Mouse (Mus musculus) limb, embryonic 12.5 days (tissue): Measurements from ENCODE around the gene Ylpm1. TPM values are rescaled to one million over a fixed set of nuclear protein-coding genes. Genes with fewer than 3 reads are reported as not detected.

ENCODE experiments used
- ATAC-seq: fragments of 200-750 bp; cut with Nextera tagmentation; 2 replicates; pipeline ENCODE4 v1.8.0; 2017; ENCODE audit warnings: low read depth, moderate TSS enrichment; ENCODE audit not compliant: insufficient number of reproducible peaks, insufficient read depth, low FRiP score, low TSS enrichment
- H3K27ac ChIP-seq: fragments of 300-500 bp; sonication (generic); 2 replicates; pipeline ENCODE4 v1.5.1; 2016; ENCODE audit warnings: mild to moderate bottlenecking, moderate library complexity
- H3K27me3 ChIP-seq: fragments of 300-500 bp; sonication (generic); 2 replicates; pipeline ENCODE4 v1.6.1; 2016; ENCODE audit warnings: mild to moderate bottlenecking, moderate library complexity
- H3K36me3 ChIP-seq: fragments of 300-500 bp; sonication (generic); 2 replicates; pipeline ENCODE4 v1.6.1; 2016; ENCODE audit warnings: mild to moderate bottlenecking, moderate library complexity
- H3K4me1 ChIP-seq: fragments of 300-500 bp; sonication (generic); replicated peaks from 2 replicates; pipeline ENCODE4 v1.6.1; 2016
- H3K4me2 ChIP-seq: fragments of 300-500 bp; sonication (generic); 2 replicates; pipeline ENCODE4 v1.6.1; 2016; ENCODE audit warnings: mild to moderate bottlenecking, moderate library complexity
- H3K4me3 ChIP-seq: fragments of 300-500 bp; sonication (generic); replicated peaks from 2 replicates; pipeline ENCODE4 v1.5.1; 2016; ENCODE audit warnings: mild to moderate bottlenecking
- H3K9ac ChIP-seq: fragments of 300-500 bp; sonication (generic); replicated peaks from 2 replicates; pipeline ENCODE4 v1.6.1; 2016; ENCODE audit warnings: mild to moderate bottlenecking, moderate library complexity
- H3K9me3 ChIP-seq: fragments of 300-500 bp; sonication (generic); 2 replicates; pipeline ENCODE4 v1.6.1; 2016; ENCODE audit warnings: mild to moderate bottlenecking, moderate library complexity
- WGBS: fragments of 180-500 bp; shearing (Covaris S2); methylation state at CpG from one replicate; pipeline ENCODE4 v1.1.7; 2016; 5-methylcytosine and 5-hydroxymethylcytosine counted together
- polyA plus RNA-seq: library from polyadenylated mRNA; unstranded; fragments of >200 nt; fragmentation: Nextera tagmentation; extraction: Ambion mirVana; gene quantifications from 2 replicates; pipeline ENCODE4 v1.2.1, GENCODE M21; 2016

Ylpm1 gene
- polyA plus RNA-seq, 1 experiment from 2014 or later, result 40.0 TPM

DNA sequence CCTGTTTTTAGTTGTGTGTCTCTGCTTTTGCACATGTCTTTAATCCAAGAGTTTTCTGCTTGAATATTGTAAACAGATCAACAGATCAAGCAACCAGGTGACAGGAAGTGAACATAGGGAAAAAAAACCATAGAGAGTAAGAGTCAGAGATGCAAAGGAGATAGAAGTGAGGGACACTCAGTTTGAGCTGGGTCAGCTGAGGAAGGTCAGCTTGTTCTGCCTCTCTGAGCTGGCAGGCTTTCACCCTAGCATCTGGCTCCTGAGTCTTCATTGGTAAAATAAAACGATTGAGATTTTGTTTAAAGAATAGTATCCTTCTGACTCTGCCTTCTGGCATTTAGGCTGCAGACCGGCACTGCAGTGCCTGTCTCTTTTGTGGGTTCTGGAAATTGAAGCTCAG, 14.4 kb downstream of the Ylpm1 start:
- H3K27ac ChIP-seq, result no peak overlapping the region

DNA sequence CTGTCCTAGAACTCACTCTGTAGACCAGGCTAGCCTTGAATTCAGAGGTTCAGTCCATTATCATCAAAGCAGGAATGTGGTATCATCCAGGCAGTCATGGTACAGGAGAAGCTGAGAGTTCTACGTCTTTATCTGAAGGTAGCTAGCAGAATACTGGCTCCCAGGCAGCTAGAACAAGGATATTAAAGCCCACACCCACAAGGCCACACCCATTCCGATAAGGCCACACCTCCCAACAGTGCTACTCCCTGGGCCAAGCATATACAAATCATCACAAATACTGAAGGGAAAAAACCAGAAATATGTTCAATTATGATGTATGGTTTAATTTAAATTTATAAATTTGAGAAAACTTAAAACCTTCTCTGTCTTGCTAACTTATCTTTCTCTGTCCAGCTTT, 16.1 kb downstream of the Ylpm1 start:
- no peaks in the 10 kb centered on the region for H3K4me1 ChIP-seq
- WGBS, result 91% methylated on average over 2 of the region's 2 CpGs
- H3K36me3 ChIP-seq, result peaks cover 62% of the 10 kb centered on the region

More for the DNA sequence above, 14.4 kb downstream of the Ylpm1 start:
- Histone ChIP-seq H3K4me1 (no peaks in the 10 kb centered on the region), H3K36me3 (peaks cover 52% of the 10 kb centered on the region), H3K9me3 (0 out of 2 replicates have a peak, but pooled peaks cover 6% of the 10 kb centered on the region), H3K4me2 (no peak overlapping the region), H3K9ac (no peak overlapping the region), H3K27me3 (no peaks in the 10 kb centered on the region), H3K4me3 (no peak overlapping the region)
- ATAC-seq, result no peak
- 92% methylated on average over 2 of the region's 2 CpGs for WGBS

DNA sequence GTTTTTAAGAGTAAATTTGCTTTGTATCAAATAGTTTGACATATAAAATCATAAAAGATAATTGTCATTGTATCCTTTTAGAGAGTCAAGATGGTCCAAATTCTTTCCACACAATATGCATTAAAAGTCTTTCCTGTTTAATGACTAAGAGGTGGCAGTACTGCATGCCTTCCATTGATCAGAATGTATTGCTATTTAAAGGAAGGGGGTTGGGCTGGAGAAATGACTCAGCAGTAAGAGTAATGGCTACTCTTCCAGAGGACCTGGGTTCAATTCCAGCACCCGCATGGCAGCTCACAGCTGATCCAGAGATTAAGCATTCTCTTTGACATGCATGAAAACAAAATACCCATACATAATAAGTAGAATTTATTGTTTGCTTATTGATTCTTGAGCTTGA, 25.9 kb downstream of the Ylpm1 start:
- ATAC-seq, result no peak
- Histone ChIP-seq H3K36me3 (peaks cover 39% of the 10 kb centered on the region; the same call in 1 of the 2 replicates), H3K9ac (no peak overlapping the region), H3K4me1 (no peaks in the 10 kb centered on the region), H3K4me2 (no peak overlapping the region), H3K27me3 (no peaks in the 10 kb centered on the region), H3K9me3 (no peaks in the 10 kb centered on the region), H3K4me3 (no peak overlapping the region), H3K27ac (no peak overlapping the region)
- WGBS, result 95% methylated on average over 1 of the region's 1 CpGs

More for the DNA sequence above, 16.1 kb downstream of the Ylpm1 start:
- no peak overlapping the region for H3K27ac ChIP-seq
- 0 out of 2 replicates have a peak, but pooled peaks cover 6% of the 10 kb centered on the region for H3K9me3 ChIP-seq
- H3K9ac ChIP-seq, result no peak overlapping the region
- no peak overlapping the region for H3K4me2 ChIP-seq
- no peak overlapping the region for H3K4me3 ChIP-seq
- ATAC-seq, result no peak
- no peaks in the 10 kb centered on the region for H3K27me3 ChIP-seq

GRCm38 (mm10) chr12:85032710-85033109, 36.6 kb downstream of the Ylpm1 start:
- no peaks in the 10 kb centered on the region for H3K27me3 ChIP-seq
- no peak for ATAC-seq
- H3K27ac ChIP-seq, result no peak overlapping the region
- H3K36me3 ChIP-seq, result peaks cover 72% of the 10 kb centered on the region
- H3K4me3 ChIP-seq, result no peak overlapping the region
- no peaks in the 10 kb centered on the region for H3K4me1 ChIP-seq
- no peaks in the 10 kb centered on the region for H3K9me3 ChIP-seq
- H3K4me2 ChIP-seq, result no peak overlapping the region
- no peak overlapping the region for H3K9ac ChIP-seq
- 94% methylated on average over 2 of the region's 2 CpGs for WGBS

DNA sequence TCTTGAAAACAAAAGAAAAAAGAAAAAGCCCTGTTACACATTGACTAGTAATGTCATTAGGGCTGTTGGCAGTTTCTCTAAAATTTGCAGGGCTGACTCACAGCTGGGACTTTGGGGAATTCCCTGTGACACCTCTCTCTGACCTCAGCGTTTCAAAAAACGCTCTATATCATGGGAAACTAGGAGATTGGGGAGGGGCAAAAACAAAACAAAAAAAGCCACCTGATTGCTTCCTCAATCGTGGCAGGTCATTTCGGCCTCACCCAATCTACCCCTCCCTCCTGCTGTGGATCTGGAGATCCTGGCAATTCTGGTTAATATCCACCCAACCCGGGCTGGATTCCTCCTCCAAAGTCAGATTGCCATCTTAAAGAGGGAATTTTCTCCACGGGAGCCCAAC, 55.1 kb downstream of the Ylpm1 start:
- no peak for ATAC-seq
- H3K36me3 ChIP-seq, result peaks cover 75% of the 10 kb centered on the region

DNA sequence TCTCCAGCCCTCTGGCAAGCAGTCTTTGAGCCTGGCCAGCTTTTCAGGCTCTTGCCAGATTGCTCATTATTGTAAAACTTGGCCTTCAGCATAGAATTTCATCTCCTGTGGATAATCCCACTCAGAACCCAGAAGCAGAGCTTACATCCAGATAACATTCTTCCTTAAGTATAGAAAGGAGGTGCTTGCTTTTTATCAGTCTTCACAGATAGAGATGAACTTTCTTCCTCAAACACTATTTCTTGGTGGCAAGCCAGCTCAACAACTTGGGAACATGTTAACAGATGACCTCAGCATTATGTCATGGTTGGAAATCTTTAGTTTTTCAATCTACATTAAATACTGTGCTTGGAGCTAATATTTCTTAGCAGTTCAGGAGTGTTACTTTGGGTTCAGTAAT, 74.9 kb downstream of the Ylpm1 start:
- Histone ChIP-seq H3K36me3 (peaks cover 67% of the 10 kb centered on the region), H3K27me3 (no peaks in the 10 kb centered on the region)

More for the DNA sequence above, 55.1 kb downstream of the Ylpm1 start:
- Histone ChIP-seq H3K9me3 (no peaks in the 10 kb centered on the region), H3K4me1 (no peaks in the 10 kb centered on the region), H3K9ac (no peak overlapping the region), H3K4me2 (no peak overlapping the region), H3K4me3 (no peak overlapping the region), H3K27ac (no peak overlapping the region), H3K27me3 (no peaks in the 10 kb centered on the region)
- 87% methylated on average over 6 of the region's 6 CpGs for WGBS

DNA sequence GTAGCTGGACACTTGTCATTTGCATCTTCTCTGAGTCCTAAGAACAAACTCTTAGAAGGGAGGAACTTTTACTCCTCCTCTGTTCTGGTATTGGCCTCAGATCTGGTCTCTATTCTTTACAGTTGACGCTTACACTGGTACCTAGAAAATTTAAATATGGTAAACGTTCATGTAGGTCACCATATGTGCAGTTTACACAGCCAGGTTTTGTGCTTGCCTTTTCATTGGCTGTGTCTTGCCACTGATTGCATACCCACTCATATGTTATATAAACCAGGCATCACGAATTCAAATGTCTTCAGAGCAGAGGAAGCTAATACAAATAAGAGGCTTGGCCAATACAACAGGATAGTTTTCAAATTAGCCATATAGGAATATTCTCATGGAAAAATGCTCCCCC, 81.0 kb downstream of the Ylpm1 start:
- H3K9me3 ChIP-seq, result no peaks in the 10 kb centered on the region
- H3K4me2 ChIP-seq, result no peak overlapping the region
- H3K4me3 ChIP-seq, result no peak overlapping the region
- WGBS, result 88% methylated on average over 3 of the region's 3 CpGs
- ATAC-seq, result no peak
- H3K4me1 ChIP-seq, result no peaks in the 10 kb centered on the region
- H3K27ac ChIP-seq, result no peak overlapping the region
- no peaks in the 10 kb centered on the region for H3K27me3 ChIP-seq
- no peak overlapping the region for H3K9ac ChIP-seq
- H3K36me3 ChIP-seq, result peaks cover 37% of the 10 kb centered on the region

More for the DNA sequence above, 74.9 kb downstream of the Ylpm1 start:
- Histone ChIP-seq H3K4me2 (no peak overlapping the region), H3K4me3 (no peak overlapping the region), H3K9ac (no peak overlapping the region), H3K4me1 (no peaks in the 10 kb centered on the region), H3K9me3 (no peaks in the 10 kb centered on the region), H3K27ac (no peak overlapping the region)
- ATAC-seq, result no peak

DNA sequence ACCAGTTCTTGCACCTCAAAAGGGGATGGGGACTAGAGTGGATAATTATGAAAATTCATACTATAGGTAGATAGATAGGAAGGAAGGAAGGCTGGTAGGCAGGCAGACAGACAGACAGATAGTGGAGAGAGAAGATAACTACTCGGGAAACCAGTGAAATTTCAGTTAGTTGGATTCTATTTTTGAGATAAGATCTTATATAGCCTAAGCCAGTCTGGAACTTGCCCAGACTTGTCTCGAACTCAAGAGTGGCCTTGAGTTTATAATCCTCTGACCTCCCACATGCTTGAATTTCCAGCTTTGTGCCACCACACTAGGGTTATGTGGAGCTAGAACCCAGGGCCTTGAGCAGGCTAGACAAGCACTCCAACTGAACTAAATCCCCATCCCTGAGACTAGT, 88.1 kb downstream of the Ylpm1 start:
- no peak overlapping the region for H3K9ac ChIP-seq

GRCm38 (mm10) chr12:85084941-85085340, 88.8 kb downstream of the Ylpm1 start:
- no peak overlapping the region for H3K27ac ChIP-seq
- peaks cover 30% of the 10 kb centered on the region for H3K36me3 ChIP-seq
- no peak overlapping the region for H3K4me3 ChIP-seq
- 74% methylated on average over 4 of the region's 4 CpGs for WGBS
- no peak for ATAC-seq
- H3K4me1 ChIP-seq, result peaks cover 6% of the 10 kb centered on the region
- H3K27me3 ChIP-seq, result no peaks in the 10 kb centered on the region
- H3K4me2 ChIP-seq, result no peak overlapping the region
- H3K9ac ChIP-seq, result no peak overlapping the region
- peaks cover 8% of the 10 kb centered on the region for H3K9me3 ChIP-seq

More for the DNA sequence above, 88.1 kb downstream of the Ylpm1 start:
- Histone ChIP-seq H3K9me3 (peaks cover 7% of the 10 kb centered on the region), H3K4me1 (peaks cover 6% of the 10 kb centered on the region), H3K36me3 (peaks cover 25% of the 10 kb centered on the region), H3K27me3 (no peaks in the 10 kb centered on the region), H3K4me3 (no peak overlapping the region), H3K4me2 (no peak overlapping the region), H3K27ac (no peak overlapping the region)
- 87% methylated on average over 2 of the region's 2 CpGs for WGBS
- no peak for ATAC-seq

GRCm38 (mm10) chr12:85087845-85088244, 91.7 kb downstream of the Ylpm1 start:
- Histone ChIP-seq H3K9me3 (peaks cover 8% of the 10 kb centered on the region), H3K36me3 (peaks cover 36% of the 10 kb centered on the region), H3K27me3 (no peaks in the 10 kb centered on the region), H3K4me3 (no peak overlapping the region), H3K4me2 (no peak overlapping the region), H3K27ac (no peak overlapping the region), H3K9ac (no peak overlapping the region; the same call in 1 of the 2 replicates), H3K4me1 (peaks cover 6% of the 10 kb centered on the region)
- no peak for ATAC-seq
- WGBS, result 40% methylated on average over 12 of the region's 12 CpGs

- Histone ChIP-seq H3K9me3 (peaks cover 8% of the 10 kb centered on the region), H3K27me3 (no peaks in the 10 kb centered on the region), H3K27ac (no peak overlapping the region), H3K36me3 (peaks cover 36% of the 10 kb centered on the region), H3K4me3 (no peak overlapping the region), H3K4me2 (no peak overlapping the region), H3K9ac (no peak overlapping the region), H3K4me1 (peaks cover 23% of the 10 kb centered on the region)
- no peak for ATAC-seq
- WGBS, result 79% methylated on average over 3 of the region's 3 CpGs
Observed at GRCm38 (mm10) chr12:85091190-85091589, 95.1 kb downstream of the Ylpm1 start.

DNA sequence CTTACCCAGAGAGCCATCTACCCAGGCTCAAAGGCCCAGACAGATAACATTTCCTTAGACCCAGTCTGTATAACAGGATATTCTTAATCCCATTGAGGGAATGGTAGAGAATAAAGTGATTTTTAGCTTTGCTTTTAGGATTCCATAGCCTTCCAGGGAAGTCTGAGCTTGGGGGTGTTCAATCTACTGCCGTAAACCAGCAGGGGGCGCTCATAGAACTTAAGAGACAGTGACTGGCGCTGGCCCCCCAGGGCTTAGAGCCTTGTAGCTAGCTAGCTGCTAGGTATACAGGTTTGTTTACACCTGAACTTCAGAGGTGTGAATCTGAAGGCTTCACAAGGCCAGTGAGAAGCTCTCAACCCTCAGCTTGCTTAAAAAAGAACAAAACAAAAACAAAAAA, 96.1 kb downstream of the Ylpm1 start:
- 0 out of 2 replicates have a peak overlapping the region, but pooled peaks have one; percentile 12 for H3K27ac ChIP-seq
- H3K9ac ChIP-seq, result no peak overlapping the region
- H3K27me3 ChIP-seq, result no peaks in the 10 kb centered on the region
- H3K36me3 ChIP-seq, result peaks cover 33% of the 10 kb centered on the region
- H3K4me1 ChIP-seq, result peaks cover 30% of the 10 kb centered on the region
- WGBS, result 7% methylated on average over 3 of the region's 3 CpGs
- H3K9me3 ChIP-seq, result peaks cover 8% of the 10 kb centered on the region
- H3K4me3 ChIP-seq, result no peak overlapping the region
- no peak for ATAC-seq
- H3K4me2 ChIP-seq, result no peak overlapping the region
